Mouse (Mus musculus) MEL (cell line): Measurements from ENCODE around the gene Senp6. TPM values are rescaled to one million over a fixed set of nuclear protein-coding genes. Genes with fewer than 3 reads are reported as not detected.

Experiments used
- DNase-seq: peaks from one replicate; pipeline ENCODE4 v3.0.0; 2011; ENCODE audit warnings: low read depth, low spot score
- H3K27ac ChIP-seq: 2 replicates; pipeline ENCODE4 v1.5.1; 2012; ENCODE audit warnings: low read depth, mild to moderate bottlenecking, control low read depth, low read length, moderate library complexity; ENCODE audit not compliant: control insufficient read depth
- H3K27me3 ChIP-seq, 2 experiments: fragments of 150-350 bp in 1 of 2; sonication (generic) in 1 of 2; 2 replicates each; pipeline ENCODE4 v1.6.1; 2012; ENCODE audit warnings: low read length in 2 of 2, mild to moderate bottlenecking in 2 of 2, improper control_type of control experiment in 1 of 2, moderate library complexity in 1 of 2; ENCODE audit not compliant: insufficient read depth in 2 of 2, control insufficient read depth in 1 of 2
- H3K36me3 ChIP-seq, 2 experiments: 2 replicates each; pipeline ENCODE4 v1.6.1; 2012 to 2014; ENCODE audit warnings: low read length in 2 of 2, improper control_type of control experiment in 1 of 2, inconsistent platforms in 1 of 2, mild to moderate bottlenecking in 1 of 2; ENCODE audit not compliant: insufficient read depth in 2 of 2, control insufficient read depth in 1 of 2
- H3K4me1 ChIP-seq, 2 experiments: fragments of 150-350 bp in 1 of 2; sonication (generic) in 1 of 2; 2 replicates each; pipeline ENCODE4 v1.6.1; 2012; ENCODE audit warnings: low read length in 2 of 2, improper control_type of control experiment in 1 of 2, mild to moderate bottlenecking in 1 of 2; ENCODE audit not compliant: insufficient read depth in 2 of 2, control insufficient read depth in 1 of 2
- H3K4me3 ChIP-seq, 2 experiments: fragments of 150-350 bp in 1 of 2; sonication (generic) in 1 of 2; 2 replicates each; pipeline ENCODE4 v1.5.1; 2012; ENCODE audit warnings: low read depth in 2 of 2, low read length in 2 of 2, mild to moderate bottlenecking in 2 of 2, moderate library complexity in 2 of 2, control low read depth in 1 of 2, improper control_type of control experiment in 1 of 2; ENCODE audit not compliant: control insufficient read depth in 1 of 2, insufficient read depth in 1 of 2
- H3K79me2 ChIP-seq: 2 replicates; pipeline ENCODE4 v1.6.1; 2012; ENCODE audit warnings: mild to moderate bottlenecking, low read length, moderate library complexity; ENCODE audit not compliant: control insufficient read depth, poor library complexity, insufficient read depth
- H3K9ac ChIP-seq: 2 replicates; pipeline ENCODE4 v1.6.1; 2012; ENCODE audit warnings: low read depth, mild to moderate bottlenecking, control low read depth, low read length, moderate library complexity; ENCODE audit not compliant: control insufficient read depth, poor library complexity, severe bottlenecking
- H3K9me3 ChIP-seq: fragments of 150-350 bp; sonication (generic); replicated peaks from 2 replicates; pipeline ENCODE4 v1.6.1; 2012; ENCODE audit warnings: mild to moderate bottlenecking, low read length, improper control_type of control experiment, moderate library complexity; ENCODE audit not compliant: insufficient read depth
- BHLHE40 ChIP-seq: IDR thresholded peaks from 2 replicates; pipeline ENCODE4 v1.6.1; 2012; ENCODE audit warnings: low read depth, mild to moderate bottlenecking, inconsistent platforms, low read length, improper control_type of control experiment, borderline replicate concordance
- CHD1 ChIP-seq: IDR thresholded peaks from 2 replicates; pipeline ENCODE4 v1.6.1; 2012; ENCODE audit warnings: low read depth, mild to moderate bottlenecking, inconsistent platforms, low read length, improper control_type of control experiment
- CHD2 ChIP-seq: IDR thresholded peaks from 2 replicates; pipeline ENCODE4 v1.6.1; 2011; ENCODE audit warnings: low read length, improper control_type of control experiment
- CTCF ChIP-seq, 3 experiments: IDR thresholded peaks in 2 of 3; conservative IDR thresholded peaks in 1 of 3; 2 replicates each; pipeline ENCODE4 v1.5.1; 2011 to 2012; ENCODE audit warnings: low read length in 3 of 3, low read depth in 2 of 3, mild to moderate bottlenecking in 2 of 3, improper control_type of control experiment in 1 of 3, inconsistent platforms in 1 of 3, mixed read lengths in 1 of 3, moderate library complexity in 1 of 3; ENCODE audit not compliant: control insufficient read depth in 1 of 3, insufficient read depth in 1 of 3, poor library complexity in 1 of 3, severe bottlenecking in 1 of 3
- E2F4 ChIP-seq: IDR thresholded peaks from 2 replicates; pipeline ENCODE4 v1.6.1; 2011; ENCODE audit warnings: low read depth, low read length, improper control_type of control experiment, borderline replicate concordance
- ELF1 ChIP-seq: IDR thresholded peaks from 2 replicates; pipeline ENCODE4 v1.6.1; 2014; ENCODE audit warnings: low read depth, mild to moderate bottlenecking, inconsistent platforms, low read length, improper control_type of control experiment, moderate library complexity
- EP300 ChIP-seq, 2 experiments: IDR thresholded peaks; 2 replicates each; pipeline ENCODE4 v1.6.1; 2011; ENCODE audit warnings: improper control_type of control experiment in 2 of 2, low read length in 2 of 2, low read depth in 1 of 2, mild to moderate bottlenecking in 1 of 2
- ETS1 ChIP-seq: IDR thresholded peaks from 2 replicates; pipeline ENCODE4 v1.6.1; 2012; ENCODE audit warnings: low read depth, mild to moderate bottlenecking, inconsistent platforms, low read length, improper control_type of control experiment, moderate library complexity
- GABPA ChIP-seq: IDR thresholded peaks from 2 replicates; pipeline ENCODE4 v1.6.1; 2012; ENCODE audit warnings: low read depth, mild to moderate bottlenecking, inconsistent platforms, low read length, improper control_type of control experiment, moderate library complexity
- GATA1 ChIP-seq: IDR thresholded peaks from 2 replicates; pipeline ENCODE4 v1.6.1; 2011; ENCODE audit warnings: low read depth, low read length, improper control_type of control experiment
- HCFC1 ChIP-seq: IDR thresholded peaks from 2 replicates; pipeline ENCODE4 v1.6.1; 2012; ENCODE audit warnings: low read depth, mild to moderate bottlenecking, inconsistent platforms, low read length, improper control_type of control experiment, moderate library complexity
- JUND ChIP-seq: IDR thresholded peaks from 2 replicates; pipeline ENCODE4 v1.6.1; 2011; ENCODE audit warnings: low read depth, mild to moderate bottlenecking, improper control_type of control experiment, low read length
- KAT2A ChIP-seq: conservative IDR thresholded peaks from 2 replicates; pipeline ENCODE4 v1.6.1; 2012; ENCODE audit warnings: low read depth, low read length, improper control_type of control experiment, inconsistent platforms
- MAFK ChIP-seq: IDR thresholded peaks from 2 replicates; pipeline ENCODE4 v1.6.1; 2011; ENCODE audit warnings: low read depth, mild to moderate bottlenecking, low read length, improper control_type of control experiment, borderline replicate concordance
- MAX ChIP-seq: IDR thresholded peaks from 2 replicates; pipeline ENCODE4 v1.6.1; 2011; ENCODE audit warnings: low read length, improper control_type of control experiment
- MAZ ChIP-seq: IDR thresholded peaks from 2 replicates; pipeline ENCODE4 v1.6.1; 2012; ENCODE audit warnings: low read depth, mild to moderate bottlenecking, inconsistent platforms, low read length, improper control_type of control experiment
- MEF2A ChIP-seq: IDR thresholded peaks from 2 replicates; pipeline ENCODE4 v1.6.1; 2014; ENCODE audit warnings: low read depth, mild to moderate bottlenecking, inconsistent platforms, low read length, improper control_type of control experiment; ENCODE audit not compliant: poor library complexity, insufficient replicate concordance, severe bottlenecking; ENCODE audit errors: extremely low read depth
- MXI1 ChIP-seq: IDR thresholded peaks from 2 replicates; pipeline ENCODE4 v1.6.1; 2011; ENCODE audit warnings: mild to moderate bottlenecking, low read depth, low read length, improper control_type of control experiment
- MYB ChIP-seq: IDR thresholded peaks from 2 replicates; pipeline ENCODE4 v1.6.1; 2011; ENCODE audit warnings: mild to moderate bottlenecking, low read depth, low read length, improper control_type of control experiment
- MYC ChIP-seq: IDR thresholded peaks from 2 replicates; pipeline ENCODE4 v1.6.1; 2011; ENCODE audit warnings: low read depth, mild to moderate bottlenecking, low read length, improper control_type of control experiment, moderate library complexity
- NELFE ChIP-seq: IDR thresholded peaks from 2 replicates; pipeline ENCODE4 v1.6.1; 2011; ENCODE audit warnings: low read depth, low read length, improper control_type of control experiment
- NRF1 ChIP-seq: IDR thresholded peaks from 2 replicates; pipeline ENCODE4 v1.6.1; 2014; ENCODE audit warnings: low read depth, mild to moderate bottlenecking, inconsistent platforms, low read length, improper control_type of control experiment, moderate library complexity; ENCODE audit not compliant: poor library complexity, insufficient read depth, severe bottlenecking
- POLR2A ChIP-seq, 2 experiments: IDR thresholded peaks; 2 replicates each; pipeline ENCODE4 v1.6.1; 2011 to 2012; ENCODE audit warnings: low read length in 2 of 2, mild to moderate bottlenecking in 2 of 2, control low read depth in 1 of 2, improper control_type of control experiment in 1 of 2, low read depth in 1 of 2, moderate library complexity in 1 of 2; ENCODE audit not compliant: control insufficient read depth in 1 of 2, insufficient read depth in 1 of 2, poor library complexity in 1 of 2
- POLR2AphosphoS2 ChIP-seq: IDR thresholded peaks from 2 replicates; pipeline ENCODE4 v1.6.1; 2011; ENCODE audit warnings: low read length, improper control_type of control experiment
- POLR2AphosphoS5 ChIP-seq: IDR thresholded peaks from 2 replicates; pipeline ENCODE4 v1.6.1; 2012; ENCODE audit warnings: low read depth, borderline replicate concordance, mild to moderate bottlenecking, inconsistent platforms, low read length, moderate library complexity, mixed read lengths
- RAD21 ChIP-seq: IDR thresholded peaks from 2 replicates; pipeline ENCODE4 v1.6.1; 2011; ENCODE audit warnings: mild to moderate bottlenecking, low read depth, low read length, improper control_type of control experiment
- SIN3A ChIP-seq: IDR thresholded peaks from 2 replicates; pipeline ENCODE4 v1.6.1; 2012; ENCODE audit warnings: low read length, improper control_type of control experiment, inconsistent platforms
- SMC3 ChIP-seq: IDR thresholded peaks from 2 replicates; pipeline ENCODE4 v1.6.1; 2011; ENCODE audit warnings: low read depth, low read length, improper control_type of control experiment
- TAL1 ChIP-seq: IDR thresholded peaks from 2 replicates; pipeline ENCODE4 v1.6.1; 2012; ENCODE audit warnings: mild to moderate bottlenecking, inconsistent platforms, low read length, moderate library complexity, mixed read lengths
- TBP ChIP-seq: IDR thresholded peaks from 2 replicates; pipeline ENCODE4 v1.8.0; 2011; ENCODE audit warnings: low read depth, low read length, improper control_type of control experiment
- TCF12 ChIP-seq: IDR thresholded peaks from 2 replicates; pipeline ENCODE4 v1.6.1; 2014; ENCODE audit warnings: low read depth, mild to moderate bottlenecking, inconsistent platforms, low read length, improper control_type of control experiment, moderate library complexity
- UBTF ChIP-seq: IDR thresholded peaks from 2 replicates; pipeline ENCODE4 v1.6.1; 2012; ENCODE audit warnings: low read depth, mild to moderate bottlenecking, inconsistent platforms, low read length, improper control_type of control experiment, moderate library complexity, borderline replicate concordance; ENCODE audit not compliant: insufficient read depth
- USF1 ChIP-seq: IDR thresholded peaks from 2 replicates; pipeline ENCODE4 v1.6.1; 2014; ENCODE audit warnings: low read depth, mild to moderate bottlenecking, inconsistent platforms, low read length, improper control_type of control experiment, moderate library complexity
- USF2 ChIP-seq, 2 experiments: IDR thresholded peaks; 2 replicates each; pipeline ENCODE4 v1.6.1; 2011 to 2012; ENCODE audit warnings: improper control_type of control experiment in 2 of 2, low read length in 2 of 2, borderline replicate concordance in 1 of 2, inconsistent platforms in 1 of 2, low read depth in 1 of 2, mild to moderate bottlenecking in 1 of 2; ENCODE audit not compliant: insufficient read depth in 1 of 2
- ZC3H11A ChIP-seq: IDR thresholded peaks from 2 replicates; pipeline ENCODE4 v1.6.1; 2012; ENCODE audit warnings: low read depth, mild to moderate bottlenecking, inconsistent platforms, low read length, improper control_type of control experiment
- ZKSCAN1 ChIP-seq: IDR thresholded peaks from 2 replicates; pipeline ENCODE4 v1.6.1; 2012; ENCODE audit warnings: low read depth, mild to moderate bottlenecking, inconsistent platforms, low read length, improper control_type of control experiment, moderate library complexity
- ZMIZ1 ChIP-seq: IDR thresholded peaks from 2 replicates; pipeline ENCODE4 v1.6.1; 2012; ENCODE audit warnings: low read depth, mild to moderate bottlenecking, inconsistent platforms, low read length, improper control_type of control experiment, moderate library complexity
- ZNF384 ChIP-seq: IDR thresholded peaks from 2 replicates; pipeline ENCODE4 v1.6.1; 2012; ENCODE audit warnings: low read depth, mild to moderate bottlenecking, inconsistent platforms, low read length, improper control_type of control experiment
- polyA plus RNA-seq, 2 experiments: library from polyadenylated mRNA; stranded (reverse) in 1 of 2; unstranded in 1 of 2; fragments of >175 nt in 1 of 2; fragments of >200 nt in 1 of 2; gene quantifications; 2 replicates each; pipeline versions ENCODE4 v1.2.1 to v1.2.4; 2012; ENCODE audit warnings: low replicate concordance in 2 of 2, low read depth in 1 of 2; ENCODE audit not compliant: insufficient read length in 2 of 2, insufficient read depth in 1 of 2, missing spikeins in 1 of 2
- total RNA-seq: library from RNA; depleted of rRNA; stranded (reverse); fragments of 300-350 nt; gene quantifications from 2 replicates; pipeline ENCODE4 v1.2.3, GENCODE M21; 2012

Gene Senp6
- total and polyA plus RNA-seq, 3 experiments = 67.0 to 670 (median 71.1) TPM

DNA sequence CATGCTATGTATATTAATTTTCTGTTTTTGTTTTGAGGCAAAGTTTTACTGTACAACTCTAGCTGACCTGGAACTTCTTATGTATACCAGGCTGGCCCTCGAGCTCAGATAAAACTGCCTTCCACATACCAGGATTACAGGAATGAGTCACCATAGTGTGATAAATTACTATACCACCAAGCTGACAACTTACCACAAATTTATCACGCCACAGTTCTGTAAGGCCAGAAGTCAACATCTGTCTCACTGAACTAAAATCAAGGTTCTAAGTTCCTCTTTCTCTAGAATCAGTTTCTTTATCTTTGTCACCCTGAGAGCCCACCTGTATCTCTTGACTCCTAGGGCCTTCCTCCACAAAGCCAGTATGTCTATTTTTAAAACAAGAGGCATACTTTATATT lies 9.0 kb upstream of the Senp6 start:
- Histone ChIP-seq H3K4me3 (no peak overlapping the region), H3K36me3 (peaks cover 0 to 3% of the 10 kb centered on the region in 2 experiments; a peak in 1 of 4 replicates), H3K9me3 (no peaks in the 10 kb centered on the region), H3K4me1 (peaks cover 0 to 6% of the 10 kb centered on the region in 2 experiments; a peak in 1 of 4 replicates), H3K27ac (no peak overlapping the region), H3K27me3 (no peaks in the 10 kb centered on the region; a peak in 2 of 4 replicates), H3K79me2 (no peaks in the 10 kb centered on the region), H3K9ac (no peak overlapping the region)
- peak; percentile 80 for DNase-seq
- TF ChIP-seq POLR2AphosphoS5 = no peak
- TF ChIP-seq ELF1 = no peak
- TF ChIP-seq MAFK = no peak
- no peak for TF ChIP-seq CHD1
- no peak for TF ChIP-seq E2F4
- TF ChIP-seq POLR2A (IDR thresholded peaks at IDR 0.05; ENCODE audit: control insufficient read depth in 1 of 2, insufficient read depth in 1 of 2, low read depth in 1 of 2, low read length in 2 of 2, poor library complexity in 1 of 2) = no peak
- no peak for TF ChIP-seq GABPA
- TF ChIP-seq BHLHE40 = peak; percentile 12; the same call in 1 of the 2 replicates
- peak; percentile 85 for TF ChIP-seq GATA1
- TF ChIP-seq POLR2AphosphoS2 = no peak
- TF ChIP-seq ZMIZ1 = no peak
- no peak for TF ChIP-seq UBTF
- TF ChIP-seq USF2 (IDR thresholded peaks at IDR 0.05; ENCODE audit: borderline replicate concordance in 1 of 2, insufficient read depth in 1 of 2, low read depth in 1 of 2, low read length in 2 of 2) = no peak
- no peak for TF ChIP-seq HCFC1
- peak; percentile 85 for TF ChIP-seq JUND
- TF ChIP-seq KAT2A = no peak
- TF ChIP-seq MEF2A = no peak
- TF ChIP-seq NELFE = no peak
- 0 out of 2 replicates have a peak, but pooled peaks have one; percentile 42 for TF ChIP-seq MYC
- TF ChIP-seq MAZ = no peak
- no peak for TF ChIP-seq TBP
- peak; percentile 78; the same call in 1 of the 2 replicates for TF ChIP-seq ETS1
- no peak for TF ChIP-seq CHD2
- TF ChIP-seq MXI1 = no peak
- TF ChIP-seq MYB = no peak
- TF ChIP-seq ZC3H11A = no peak
- TF ChIP-seq RAD21 = no peak
- no peak for TF ChIP-seq ZKSCAN1
- no peak for TF ChIP-seq SMC3
- TF ChIP-seq TAL1 = peak; percentile 83
- no peak for TF ChIP-seq MAX
- TF ChIP-seq EP300 (IDR thresholded peaks at IDR 0.05; ENCODE audit: low read depth in 1 of 2, low read length in 2 of 2) = peak; percentile 74 to 81
- no peak for TF ChIP-seq NRF1
- TF ChIP-seq CTCF (IDR thresholded peaks at IDR 0.05 in 2 of 3, conservative IDR thresholded peaks at IDR 0.05 in 1 of 3; ENCODE audit: control insufficient read depth in 1 of 3, insufficient read depth in 1 of 3, low read depth in 2 of 3, low read length in 3 of 3, poor library complexity in 1 of 3, severe bottlenecking in 1 of 3) = no peak
- peak; percentile 63 for TF ChIP-seq TCF12
- no peak for TF ChIP-seq ZNF384
- TF ChIP-seq USF1 = no peak
- no peak for TF ChIP-seq SIN3A
